Mouse (Mus musculus) CH12.LX (cell line): ENCODE results near the gene Trappc10.

Source experiments
- CTCF ChIP-seq, 2 experiments: IDR thresholded peaks in 1 of 2; conservative IDR thresholded peaks in 1 of 2; 2 replicates each; pipeline ENCODE4 v1.5.1; 2011 to 2012; ENCODE audit warnings: low read depth in 2 of 2, low read length in 2 of 2, improper control_type of control experiment in 1 of 2, inconsistent platforms in 1 of 2, mild to moderate bottlenecking in 1 of 2, moderate library complexity in 1 of 2
- EP300 ChIP-seq: IDR thresholded peaks from 2 replicates; pipeline ENCODE4 v1.6.1; 2011; ENCODE audit warnings: low read length, improper control_type of control experiment
- IRF4 ChIP-seq: IDR thresholded peaks from 2 replicates; pipeline ENCODE4 v1.6.1; 2014; ENCODE audit warnings: low read depth, mild to moderate bottlenecking, inconsistent platforms, low read length, improper control_type of control experiment
- MAFK ChIP-seq: IDR thresholded peaks from 2 replicates; pipeline ENCODE4 v1.6.1; 2011; ENCODE audit warnings: low read length, improper control_type of control experiment; ENCODE audit not compliant: insufficient replicate concordance
- NELFE ChIP-seq: IDR thresholded peaks from 2 replicates; pipeline ENCODE4 v1.6.1; 2011; ENCODE audit warnings: low read depth, low read length, improper control_type of control experiment
- NRF1 ChIP-seq: IDR thresholded peaks from 2 replicates; pipeline ENCODE4 v1.6.1; 2014; ENCODE audit warnings: low read depth, mild to moderate bottlenecking, inconsistent platforms, low read length, improper control_type of control experiment, moderate library complexity
- POLR2A ChIP-seq: IDR thresholded peaks from 2 replicates; pipeline ENCODE4 v1.6.1; 2011; ENCODE audit warnings: low read depth, mild to moderate bottlenecking, improper control_type of control experiment, low read length
- USF1 ChIP-seq: IDR thresholded peaks from 2 replicates; pipeline ENCODE4 v1.6.1; 2014; ENCODE audit warnings: low read depth, mild to moderate bottlenecking, inconsistent platforms, low read length, improper control_type of control experiment
- USF2 ChIP-seq: conservative IDR thresholded peaks from 2 replicates; pipeline ENCODE4 v1.6.1; 2011; ENCODE audit warnings: low read depth, low read length, improper control_type of control experiment
- ZNF384 ChIP-seq: IDR thresholded peaks from 2 replicates; pipeline ENCODE4 v1.6.1; 2012; ENCODE audit warnings: low read depth, low read length, improper control_type of control experiment, inconsistent platforms

- TF ChIP-seq CTCF (conservative IDR thresholded peaks at IDR 0.05 in 1 of 2, IDR thresholded peaks at IDR 0.05 in 1 of 2; ENCODE audit: low read depth in 2 of 2, low read length in 2 of 2) (no peak), USF2 (no peak), MAFK (no peak), POLR2A (no peak), NELFE (no peak), USF1 (no peak), ZNF384 (no peak), IRF4 (no peak), NRF1 (no peak), EP300 (no peak)
These were observed 31.8 kb upstream of the Trappc10 start for GRCm38 (mm10) chr10:78276242-78276641.
